Mouse (Mus musculus): ENCODE measurements around the gene Slc24a4.
A peak's percentile ranks its signal among the peaks of the same experiment; 100 is the strongest.

Gene Slc24a4

GRCm38 (mm10) chr12:102284618-102285159 is 156.2 kb downstream of the Slc24a4 start:
- DNase-seq (ENCODE audit: low read depth, low spot score), result no peak

GRCm38 (mm10) chr12:102285318-102285717 is 156.8 kb downstream of the Slc24a4 start:
- no peak for DNase-seq (ENCODE audit: low read depth, low spot score)

- DNase-seq (ENCODE audit: low read depth, low spot score), result no peak
These were observed 157.2 kb downstream of the Slc24a4 start for GRCm38 (mm10) chr12:102285779-102286178.

GRCm38 (mm10) chr12:102286681-102287414 is 158.3 kb downstream of the Slc24a4 start:
- no peak for DNase-seq (ENCODE audit: low read depth, low spot score)

GRCm38 (mm10) chr12:102287904-102288602 is 159.5 kb downstream of the Slc24a4 start:
- DNase-seq (ENCODE audit: low read depth, low spot score), result no peak

- no peak for DNase-seq (ENCODE audit: low read depth, low spot score)
These were observed 160.3 kb downstream of the Slc24a4 start for GRCm38 (mm10) chr12:102288846-102289245.

GRCm38 (mm10) chr12:102289568-102289967 is 161.0 kb downstream of the Slc24a4 start:
- DNase-seq (ENCODE audit: low read depth, low spot score), result no peak

- DNase-seq (ENCODE audit: low read depth, low spot score), result no peak
These were observed 162.1 kb downstream of the Slc24a4 start for GRCm38 (mm10) chr12:102290662-102291061.

GRCm38 (mm10) chr12:102291686-102292085 is 163.2 kb downstream of the Slc24a4 start:
- DNase-seq (ENCODE audit: low read depth, low spot score), result no peak

GRCm38 (mm10) chr12:102292501-102293215 is 164.1 kb downstream of the Slc24a4 start:
- no peak for DNase-seq (ENCODE audit: low read depth, low spot score)

- DNase-seq (ENCODE audit: low read depth, low spot score), result no peak
These were observed 166.1 kb downstream of the Slc24a4 start for GRCm38 (mm10) chr12:102294634-102295033.

GRCm38 (mm10) chr12:102295230-102295629 is 166.7 kb downstream of the Slc24a4 start:
- DNase-seq (ENCODE audit: low read depth, low spot score), result no peak

GRCm38 (mm10) chr12:102295662-102296061 is 167.1 kb downstream of the Slc24a4 start:
- DNase-seq (ENCODE audit: low read depth, low spot score), result no peak

GRCm38 (mm10) chr12:102296361-102296760 is 167.8 kb downstream of the Slc24a4 start:
- DNase-seq (ENCODE audit: low read depth, low spot score), result no peak

- DNase-seq (ENCODE audit: low read depth, low spot score), result no peak
These were observed 168.4 kb downstream of the Slc24a4 start for GRCm38 (mm10) chr12:102296967-102297366.

- DNase-seq (ENCODE audit: low read depth, low spot score), result no peak
These were observed 170.7 kb downstream of the Slc24a4 start for GRCm38 (mm10) chr12:102299209-102299608.

- no peak for DNase-seq (ENCODE audit: low read depth, low spot score)
These were observed 173.1 kb downstream of the Slc24a4 start for GRCm38 (mm10) chr12:102301585-102301984.

- no peak for DNase-seq (ENCODE audit: low read depth, low spot score)
These were observed 173.8 kb downstream of the Slc24a4 start for GRCm38 (mm10) chr12:102302322-102302721.

- peak; percentile 73 for DNase-seq (ENCODE audit: low read depth, low spot score)
These were observed 174.4 kb downstream of the Slc24a4 start for GRCm38 (mm10) chr12:102302831-102303351.

- no peak for DNase-seq (ENCODE audit: low read depth, low spot score)
These were observed 175.3 kb downstream of the Slc24a4 start for GRCm38 (mm10) chr12:102303867-102304266.

GRCm38 (mm10) chr12:102305069-102305836 is 176.7 kb downstream of the Slc24a4 start:
- DNase-seq (ENCODE audit: low read depth, low spot score), result no peak
